Mouse (Mus musculus): Measurements from ENCODE around the gene Mpzl2. TPM values are rescaled to one million over a fixed set of nuclear protein-coding genes. Genes with fewer than 3 reads are reported as not detected.
"Not testable (repeated sequence)": the region's sequence is repeated elsewhere in the genome, so short reads cannot be mapped to it uniquely, and the experiment has no call there.

Mpzl2 gene
- polyA plus RNA-seq, 1 experiment = 0.49 TPM

- TF ChIP-seq CTCF (IDR thresholded peaks at IDR 0.05; ENCODE audit: extremely low read depth, insufficient read depth, insufficient read length, insufficient replicate concordance) = no peak
- TF ChIP-seq POLR2A (IDR thresholded peaks at IDR 0.05; ENCODE audit: low read depth, low read length) = no peak
- Histone ChIP-seq H3K4me1 (ENCODE audit: control insufficient read depth, insufficient read depth, insufficient read length) (no peaks in the 10 kb centered on the region), H3K27ac (ENCODE audit: insufficient read depth, low read length) (no peak overlapping the region), H3K36me3 (ENCODE audit: control insufficient read depth, insufficient read depth, low read length) (no peaks in the 10 kb centered on the region), H3K4me3 (ENCODE audit: extremely low read depth, insufficient read depth, insufficient read length) (no peak overlapping the region), H3K27me3 (ENCODE audit: control insufficient read depth, insufficient read depth, low read length) (no peaks in the 10 kb centered on the region)
- DNase-seq (ENCODE audit: low read depth in 1 of 2, low spot score in 2 of 2) = no peak
- WGBS = 82% methylated on average over 2 of the region's 2 CpGs
Observed at GRCm38 (mm10) chr9:45024187-45024586, 15.4 kb upstream of the Mpzl2 start.

- no peaks in the 10 kb centered on the region for H3K27me3 ChIP-seq (ENCODE audit: control insufficient read depth, insufficient read depth, low read length)
- WGBS = 42% methylated on average over 8 of the region's 8 CpGs
- DNase-seq (ENCODE audit: low read depth in 1 of 2, low spot score in 2 of 2) = no peak
Observed at GRCm38 (mm10) chr9:45027376-45027775, 12.2 kb upstream of the Mpzl2 start.

GRCm38 (mm10) chr9:45030341-45030740, 9.3 kb upstream of the Mpzl2 start:
- Histone ChIP-seq H3K27ac (ENCODE audit: insufficient read depth, low read length) (peak overlapping the region; percentile 14; the same call in 1 of the 2 replicates), H3K27me3 (ENCODE audit: control insufficient read depth, insufficient read depth, low read length) (no peaks in the 10 kb centered on the region), H3K4me1 (ENCODE audit: control insufficient read depth, insufficient read depth, insufficient read length) (peaks cover 2% of the 10 kb centered on the region; the same call in 1 of the 2 replicates), H3K4me3 (ENCODE audit: extremely low read depth, insufficient read depth, insufficient read length) (no peak overlapping the region), H3K36me3 (ENCODE audit: control insufficient read depth, insufficient read depth, low read length) (no peaks in the 10 kb centered on the region)
- WGBS = 36% methylated on average over 6 of the region's 6 CpGs
- TF ChIP-seq POLR2A (IDR thresholded peaks at IDR 0.05; ENCODE audit: low read depth, low read length) = no peak
- no peak for TF ChIP-seq CTCF (IDR thresholded peaks at IDR 0.05; ENCODE audit: extremely low read depth, insufficient read depth, insufficient read length, insufficient replicate concordance)
- DNase-seq (ENCODE audit: low read depth in 1 of 2, low spot score in 2 of 2) = no peak

More at GRCm38 (mm10) chr9:45027376-45027775, 12.2 kb upstream of the Mpzl2 start:
- H3K36me3 ChIP-seq (ENCODE audit: control insufficient read depth, insufficient read depth, low read length) = no peaks in the 10 kb centered on the region
- no peak for TF ChIP-seq POLR2A (IDR thresholded peaks at IDR 0.05; ENCODE audit: low read depth, low read length)
- TF ChIP-seq CTCF (IDR thresholded peaks at IDR 0.05; ENCODE audit: extremely low read depth, insufficient read depth, insufficient read length, insufficient replicate concordance) = no peak
- H3K27ac ChIP-seq (ENCODE audit: insufficient read depth, low read length) = no peak overlapping the region
- peaks cover 2% of the 10 kb centered on the region; the same call in 1 of the 2 replicates for H3K4me1 ChIP-seq (ENCODE audit: control insufficient read depth, insufficient read depth, insufficient read length)
- H3K4me3 ChIP-seq (ENCODE audit: extremely low read depth, insufficient read depth, insufficient read length) = no peak overlapping the region

GRCm38 (mm10) chr9:45032261-45032660, 7.3 kb upstream of the Mpzl2 start:
- H3K4me1 ChIP-seq (ENCODE audit: control insufficient read depth, insufficient read depth, insufficient read length) = peaks cover 2% of the 10 kb centered on the region; the same call in 1 of the 2 replicates
- no peak for TF ChIP-seq POLR2A (IDR thresholded peaks at IDR 0.05; ENCODE audit: low read depth, low read length)
- TF ChIP-seq CTCF (IDR thresholded peaks at IDR 0.05; ENCODE audit: extremely low read depth, insufficient read depth, insufficient read length, insufficient replicate concordance) = no peak
- no peak overlapping the region for H3K4me3 ChIP-seq (ENCODE audit: extremely low read depth, insufficient read depth, insufficient read length)
- no peaks in the 10 kb centered on the region for H3K36me3 ChIP-seq (ENCODE audit: control insufficient read depth, insufficient read depth, low read length)
- no peaks in the 10 kb centered on the region for H3K27me3 ChIP-seq (ENCODE audit: control insufficient read depth, insufficient read depth, low read length)
- DNase-seq (ENCODE audit: low read depth in 1 of 2, low spot score in 2 of 2) = no peak
- 68% methylated on average over 2 of the region's 2 CpGs for WGBS
- no peak overlapping the region for H3K27ac ChIP-seq (ENCODE audit: insufficient read depth, low read length)

- Histone ChIP-seq H3K27me3 (ENCODE audit: control insufficient read depth, insufficient read depth, low read length) (no peaks in the 10 kb centered on the region), H3K36me3 (ENCODE audit: control insufficient read depth, insufficient read depth, low read length) (no peaks in the 10 kb centered on the region), H3K27ac (ENCODE audit: insufficient read depth, low read length) (no peak overlapping the region), H3K4me3 (ENCODE audit: extremely low read depth, insufficient read depth, insufficient read length) (no peak overlapping the region), H3K4me1 (ENCODE audit: control insufficient read depth, insufficient read depth, insufficient read length) (peaks cover 2% of the 10 kb centered on the region; the same call in 1 of the 2 replicates)
- 84% methylated on average over 3 of the region's 3 CpGs for WGBS
- DNase-seq (ENCODE audit: low read depth in 1 of 2, low spot score in 2 of 2) = no peak
- TF ChIP-seq POLR2A (IDR thresholded peaks at IDR 0.05; ENCODE audit: low read depth, low read length) (no peak), CTCF (IDR thresholded peaks at IDR 0.05; ENCODE audit: extremely low read depth, insufficient read depth, insufficient read length, insufficient replicate concordance) (no peak)
Observed at GRCm38 (mm10) chr9:45034526-45034925, 5.1 kb upstream of the Mpzl2 start.

GRCm38 (mm10) chr9:45037803-45038202, 1.8 kb upstream of the Mpzl2 start:
- not testable (repeated sequence) for H3K36me3 ChIP-seq (ENCODE audit: control insufficient read depth, insufficient read depth, low read length); H3K27ac ChIP-seq (ENCODE audit: insufficient read depth, low read length); H3K27me3 ChIP-seq (ENCODE audit: control insufficient read depth, insufficient read depth, low read length); H3K4me1 ChIP-seq (ENCODE audit: control insufficient read depth, insufficient read depth, insufficient read length); DNase-seq (ENCODE audit: low read depth in 1 of 2, low spot score in 2 of 2); H3K4me3 ChIP-seq (ENCODE audit: extremely low read depth, insufficient read depth, insufficient read length)
- 54% methylated on average over 1 of the region's 1 CpGs for WGBS

GRCm38 (mm10) chr9:45040066-45040845, 657 bp downstream of the Mpzl2 start:
- Histone ChIP-seq H3K4me3 (ENCODE audit: extremely low read depth, insufficient read depth, insufficient read length) (no peak overlapping the region), H3K27ac (ENCODE audit: insufficient read depth, low read length) (no peak overlapping the region), H3K4me1 (ENCODE audit: control insufficient read depth, insufficient read depth, insufficient read length) (peaks cover 5% of the 10 kb centered on the region; the same call in 1 of the 2 replicates), H3K27me3 (ENCODE audit: control insufficient read depth, insufficient read depth, low read length) (peaks cover 4% of the 10 kb centered on the region; the same call in 1 of the 2 replicates), H3K36me3 (ENCODE audit: control insufficient read depth, insufficient read depth, low read length) (no peaks in the 10 kb centered on the region)
- WGBS = 22% methylated on average over 14 of the region's 14 CpGs
- DNase-seq (ENCODE audit: low read depth in 1 of 2, low spot score in 2 of 2) = no peak
- TF ChIP-seq CTCF (IDR thresholded peaks at IDR 0.05; ENCODE audit: extremely low read depth, insufficient read depth, insufficient read length, insufficient replicate concordance) = no peak
- no peak for TF ChIP-seq POLR2A (IDR thresholded peaks at IDR 0.05; ENCODE audit: low read depth, low read length)
